Mouse (Mus musculus) kidney, postnatal 14 days (tissue): ENCODE measurements around the gene Rptor.
A peak's percentile ranks its signal among the peaks of the same experiment; 100 is the strongest.

ENCODE experiments used
- DNase-seq: peaks from one replicate; pipeline ENCODE4 v3.0.0; 2022; ENCODE audit warnings: mixed read lengths

Gene Rptor

GRCm38 (mm10) chr11:119941794-119942193, 339.1 kb downstream of the Rptor start:
- no peak for DNase-seq

GRCm38 (mm10) chr11:119942201-119942726, 339.6 kb downstream of the Rptor start:
- no peak for DNase-seq

GRCm38 (mm10) chr11:119942727-119943427, 340.2 kb downstream of the Rptor start, which contains the start of gene Baiap2:
Baiap2 (plus strand) TSS chr11:119942763.
- DNase-seq, result peak; percentile 99

GRCm38 (mm10) chr11:119943428-119943988, 340.8 kb downstream of the Rptor start:
- DNase-seq, result no peak

GRCm38 (mm10) chr11:119945343-119945742, 342.6 kb downstream of the Rptor start:
- peak; percentile 78 for DNase-seq

GRCm38 (mm10) chr11:119947426-119947825, 344.7 kb downstream of the Rptor start:
- DNase-seq, result no peak

- no peak for DNase-seq
Measured at GRCm38 (mm10) chr11:119947897-119948296, 345.2 kb downstream of the Rptor start.

GRCm38 (mm10) chr11:119948305-119948704, 345.6 kb downstream of the Rptor start:
- no peak for DNase-seq

GRCm38 (mm10) chr11:119948803-119949202, 346.1 kb downstream of the Rptor start:
- no peak for DNase-seq
